Mouse (Mus musculus): Measurements from ENCODE around the gene Mast4. TPM values are rescaled to one million over a fixed set of nuclear protein-coding genes. Genes with fewer than 3 reads are reported as not detected.

The Mast4 gene
- polyA plus RNA-seq, 2 experiments: 0.71 to 1.5 TPM

DNA sequence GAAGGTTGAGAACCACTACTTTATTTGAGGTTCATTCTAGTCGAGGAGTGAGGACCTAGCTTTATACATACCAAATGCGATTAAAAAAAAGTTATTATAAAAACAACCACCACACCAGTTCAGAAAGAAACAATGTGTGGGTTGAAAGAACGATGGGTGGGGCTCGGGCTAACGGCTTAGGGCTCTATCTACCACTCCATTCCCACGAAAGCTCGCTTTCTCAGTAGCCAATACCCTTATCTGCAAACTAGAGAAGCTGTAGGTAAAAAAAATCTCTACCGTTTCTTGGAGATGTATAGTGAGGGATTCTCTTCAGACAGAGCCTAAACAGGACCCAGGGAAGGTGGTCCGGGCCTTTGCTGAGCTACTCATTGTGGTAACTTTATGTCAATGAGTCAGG, 561.1 kb downstream of the Mast4 start:
- Histone ChIP-seq H3K4me1 (replicated peaks; ENCODE audit: control insufficient read depth in 2 of 2, insufficient read depth in 2 of 2, low read length in 1 of 2) (peaks cover 2 to 12% of the 10 kb centered on the region in 2 experiments; a peak in 2 of 4 replicates), H3K4me2 (ENCODE audit: low read depth) (peak overlapping the region; percentile 29; the same call in 1 of the 2 replicates), H3K4me3 (ENCODE audit: insufficient read depth in 1 of 2, low read depth in 2 of 2, low read length in 2 of 2) (no peak overlapping the region), H3K36me3 (replicated peaks; ENCODE audit: control insufficient read depth, insufficient read depth, low read depth) (no peaks in the 10 kb centered on the region), H3K9me3 (ENCODE audit: control insufficient read depth, low read length) (no peaks in the 10 kb centered on the region), H3K9ac (replicated peaks) (no peak overlapping the region), H3K27ac (no peak overlapping the region), H3K27me3 (ENCODE audit: control insufficient read depth, insufficient read depth, low read length) (no peaks in the 10 kb centered on the region)
- WGBS (ENCODE audit: insufficient replicate concordance): 18% methylated on average over 9 of the region's 9 CpGs
- TF ChIP-seq CTCF (IDR thresholded peaks at IDR 0.05; ENCODE audit: low read depth): no peak
- TF ChIP-seq EP300 (IDR thresholded peaks at IDR 0.05; ENCODE audit: low read depth): peak; percentile 75
- ATAC-seq (ENCODE audit: insufficient read depth): peak; percentile 79; the same call in 1 of the 2 replicates
- DNase-seq (ENCODE audit: low read depth in 3 of 3, low spot score in 3 of 3): peak; percentile 17 to 33 (median 28)

DNA sequence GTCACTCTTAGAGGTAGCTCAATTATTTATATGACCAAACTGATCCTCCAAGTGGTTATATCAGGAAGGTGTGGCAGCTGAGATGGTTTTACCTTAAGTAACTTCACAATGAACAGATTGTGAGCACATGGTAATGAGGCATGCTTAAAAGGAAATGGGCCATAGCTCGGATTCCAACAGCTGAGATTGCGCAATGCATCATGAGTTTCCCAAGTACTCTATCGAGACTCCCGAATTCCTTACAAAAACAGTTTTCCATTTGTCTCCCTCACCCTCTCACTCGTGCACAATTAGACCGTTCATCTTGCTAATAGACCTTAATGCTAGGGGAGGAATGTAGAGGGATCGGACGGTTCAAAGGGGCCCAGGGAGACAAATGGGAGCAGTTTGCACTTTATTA, 564.1 kb downstream of the Mast4 start:
- TF ChIP-seq CTCF (IDR thresholded peaks at IDR 0.05; ENCODE audit: low read depth): no peak
- Histone ChIP-seq H3K4me2 (ENCODE audit: low read depth) (no peak overlapping the region), H3K4me3 (ENCODE audit: insufficient read depth in 1 of 2, low read depth in 2 of 2, low read length in 2 of 2) (no peak overlapping the region), H3K9ac (replicated peaks) (no peak overlapping the region), H3K9me3 (ENCODE audit: control insufficient read depth, low read length) (no peaks in the 10 kb centered on the region), H3K4me1 (replicated peaks; ENCODE audit: control insufficient read depth in 2 of 2, insufficient read depth in 2 of 2, low read length in 1 of 2) (peaks cover 6 to 23% of the 10 kb centered on the region in 2 experiments; a peak in 3 of 4 replicates), H3K36me3 (replicated peaks; ENCODE audit: control insufficient read depth, insufficient read depth, low read depth) (no peaks in the 10 kb centered on the region), H3K27ac (no peak overlapping the region), H3K27me3 (ENCODE audit: control insufficient read depth, insufficient read depth, low read length) (no peaks in the 10 kb centered on the region)
- no peak for DNase-seq (ENCODE audit: low read depth in 3 of 3, low spot score in 3 of 3)
- WGBS (ENCODE audit: insufficient replicate concordance): 80% methylated on average over 8 of the region's 8 CpGs
- ATAC-seq (ENCODE audit: insufficient read depth): no peak

DNA sequence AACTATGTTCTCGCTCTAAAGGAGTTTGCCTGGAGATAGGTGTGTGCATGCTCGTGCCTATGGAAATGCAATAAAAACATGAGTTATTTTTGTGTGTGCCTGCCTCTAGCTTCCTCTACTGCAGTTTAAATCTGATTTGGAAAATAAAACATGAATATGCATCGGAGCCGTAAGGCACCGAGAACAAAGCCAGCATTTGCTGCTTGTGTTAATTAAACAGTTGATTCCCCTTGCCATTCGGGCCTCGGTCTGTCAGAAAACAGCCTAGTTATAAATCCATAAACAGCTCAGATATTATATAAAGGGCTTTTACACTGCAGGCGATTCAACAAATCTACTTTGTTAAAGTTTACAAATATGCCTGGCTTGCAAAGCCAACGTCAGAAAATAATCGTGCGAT, 565.8 kb downstream of the Mast4 start:
- Histone ChIP-seq H3K27ac (no peak overlapping the region), H3K4me1 (replicated peaks; ENCODE audit: control insufficient read depth in 2 of 2, insufficient read depth in 2 of 2, low read length in 1 of 2) (peaks cover 5 to 23% of the 10 kb centered on the region in 2 experiments; a peak in 3 of 4 replicates), H3K4me3 (ENCODE audit: insufficient read depth in 1 of 2, low read depth in 2 of 2, low read length in 2 of 2) (no peak overlapping the region), H3K9me3 (ENCODE audit: control insufficient read depth, low read length) (no peaks in the 10 kb centered on the region), H3K9ac (replicated peaks) (no peak overlapping the region), H3K4me2 (ENCODE audit: low read depth) (no peak overlapping the region), H3K36me3 (replicated peaks; ENCODE audit: control insufficient read depth, insufficient read depth, low read depth) (no peaks in the 10 kb centered on the region), H3K27me3 (ENCODE audit: control insufficient read depth, insufficient read depth, low read length) (no peaks in the 10 kb centered on the region)
- ATAC-seq (ENCODE audit: insufficient read depth): no peak
- TF ChIP-seq CTCF (IDR thresholded peaks at IDR 0.05; ENCODE audit: low read depth): no peak
- TF ChIP-seq EP300 (IDR thresholded peaks at IDR 0.05; ENCODE audit: low read depth): no peak
- no peak for DNase-seq (ENCODE audit: low read depth in 3 of 3, low spot score in 3 of 3)
- WGBS (ENCODE audit: insufficient replicate concordance): 85% methylated on average over 11 of the region's 11 CpGs

DNA sequence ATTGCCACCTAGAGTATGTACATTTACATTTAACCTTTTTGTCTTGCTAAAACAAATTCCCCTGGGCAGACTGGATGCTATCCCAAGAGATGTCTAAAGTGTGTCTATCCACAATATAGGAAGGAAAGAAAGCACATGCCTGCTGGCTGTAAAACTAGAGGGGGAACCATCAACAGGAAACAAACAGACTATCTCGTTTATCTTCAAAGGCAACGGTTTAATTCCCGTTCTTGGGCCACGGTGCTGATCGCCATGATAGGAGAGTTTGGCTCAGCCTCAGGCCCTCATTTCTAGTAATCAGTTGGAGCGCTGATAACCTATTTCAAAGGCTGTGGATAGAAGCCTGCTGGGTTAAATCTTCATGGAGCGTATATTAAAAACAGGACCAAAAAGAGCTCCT, 567.2 kb downstream of the Mast4 start:
- no peak overlapping the region for H3K4me2 ChIP-seq (ENCODE audit: low read depth)
- no peaks in the 10 kb centered on the region for H3K36me3 ChIP-seq (replicated peaks; ENCODE audit: control insufficient read depth, insufficient read depth, low read depth)
- WGBS (ENCODE audit: insufficient replicate concordance): 32% methylated on average over 7 of the region's 7 CpGs
- no peak overlapping the region for H3K27ac ChIP-seq
- TF ChIP-seq EP300 (IDR thresholded peaks at IDR 0.05; ENCODE audit: low read depth) (no peak), CTCF (IDR thresholded peaks at IDR 0.05; ENCODE audit: low read depth) (no peak)
- no peaks in the 10 kb centered on the region for H3K9me3 ChIP-seq (ENCODE audit: control insufficient read depth, low read length)
- no peaks in the 10 kb centered on the region for H3K27me3 ChIP-seq (ENCODE audit: control insufficient read depth, insufficient read depth, low read length)
- no peak overlapping the region for H3K4me3 ChIP-seq (ENCODE audit: insufficient read depth in 1 of 2, low read depth in 2 of 2, low read length in 2 of 2)
- peaks cover 4 to 15% of the 10 kb centered on the region in 2 experiments; a peak in 3 of 4 replicates for H3K4me1 ChIP-seq (replicated peaks; ENCODE audit: control insufficient read depth in 2 of 2, insufficient read depth in 2 of 2, low read length in 1 of 2)
- no peak overlapping the region for H3K9ac ChIP-seq (replicated peaks)
- DNase-seq (ENCODE audit: low read depth in 3 of 3, low spot score in 3 of 3) (no peak), ATAC-seq (ENCODE audit: insufficient read depth) (no peak)

DNA sequence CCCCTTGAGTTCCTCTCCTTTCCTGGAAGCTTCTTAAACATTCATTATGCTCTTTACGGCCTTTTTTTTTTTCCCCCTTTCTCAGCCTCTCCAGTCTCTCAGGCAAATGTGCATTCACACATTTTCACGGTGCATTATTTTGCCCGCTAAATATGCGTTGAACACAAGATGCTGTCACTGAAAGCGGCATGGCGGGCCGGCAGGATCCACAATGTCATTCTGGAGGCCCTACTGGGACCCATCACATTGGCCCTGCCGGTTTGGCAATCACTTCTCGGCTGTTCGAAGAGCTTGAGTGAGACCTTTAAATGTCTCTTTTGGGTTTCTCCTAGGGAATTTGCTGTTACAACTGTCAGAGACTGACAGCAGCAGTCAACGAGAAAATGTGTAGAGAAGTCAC, 569.1 kb downstream of the Mast4 start:
- Histone ChIP-seq H3K4me2 (ENCODE audit: low read depth) (no peak overlapping the region), H3K27me3 (ENCODE audit: control insufficient read depth, insufficient read depth, low read length) (no peaks in the 10 kb centered on the region), H3K4me1 (replicated peaks; ENCODE audit: control insufficient read depth in 2 of 2, insufficient read depth in 2 of 2, low read length in 1 of 2) (peaks cover 4 to 15% of the 10 kb centered on the region in 2 experiments; a peak in 3 of 4 replicates), H3K9ac (replicated peaks) (no peak overlapping the region), H3K9me3 (ENCODE audit: control insufficient read depth, low read length) (no peaks in the 10 kb centered on the region), H3K4me3 (ENCODE audit: insufficient read depth in 1 of 2, low read depth in 2 of 2, low read length in 2 of 2) (no peak overlapping the region), H3K36me3 (replicated peaks; ENCODE audit: control insufficient read depth, insufficient read depth, low read depth) (no peaks in the 10 kb centered on the region), H3K27ac (no peak overlapping the region)
- WGBS (ENCODE audit: insufficient replicate concordance): 81% methylated on average over 11 of the region's 11 CpGs
- ATAC-seq (ENCODE audit: insufficient read depth) (no peak), DNase-seq (ENCODE audit: low read depth in 3 of 3, low spot score in 3 of 3) (no peak)
- TF ChIP-seq CTCF (IDR thresholded peaks at IDR 0.05; ENCODE audit: low read depth) (no peak), EP300 (IDR thresholded peaks at IDR 0.05; ENCODE audit: low read depth) (no peak)

All from liver, embryonic 14.5 days (tissue).